8 mouse cellular contexts compared by ENCODE assay signal in genomic region chr9:98563137-98564126, GRCm38 (mm10). TPM values are rescaled to one million over a fixed set of nuclear protein-coding genes. Genes with fewer than 3 reads are reported as not detected.
DNase-seq lines count a peak whose midpoint lies in the region; ATAC-seq and TF ChIP-seq lines count a peak whose summit lies in the region.

Copb2 (plus strand) TSS chr9:98563721.

- intact Hi-C loops in heart, postnatal 25 days (cut with DNase I), result loop anchor here (2.0 kb wide), 1 partner anchor 35 kb away; no protein-coding TSS in a partner anchor

- peak within 1 kb of the TSS; percentile 90 for H3K4me3 ChIP-seq in forebrain, embryonic 15.5 days
- H3K4me3 ChIP-seq in lung, adult 2 months (replicated peaks; ENCODE audit: extremely low read depth, low read depth, low read length), result peak within 1 kb of the TSS; percentile 88

- under 1% methylated on average over 76 of the region's 76 CpGs for WGBS in forebrain, embryonic 15.5 days
- under 1% methylated on average over 76 of the region's 76 CpGs for WGBS in lung, adult 2 months

- no peaks in the 10 kb centered on the region for H3K27me3 ChIP-seq in forebrain, embryonic 15.5 days

- peaks cover 30% of the 10 kb centered on the region for H3K4me1 ChIP-seq in forebrain, embryonic 15.5 days
- H3K4me1 ChIP-seq in lung, adult 2 months (ENCODE audit: control insufficient read depth, insufficient read depth, low read length), result peaks cover 5% of the 10 kb centered on the region

- peak; percentile 100 for ATAC-seq in forebrain, embryonic 15.5 days (replicated peaks)
- ATAC-seq in neutrophil, adult 5-6 weeks (ENCODE audit: extremely low read depth, insufficient number of reproducible peaks, low FRiP score, poor library complexity, severe bottlenecking), result peak; percentile 98

- TF ChIP-seq POLR2A in lung, adult 2 months (IDR thresholded peaks at IDR 0.05; ENCODE audit: borderline replicate concordance, extremely low read depth, low read depth, low read length), result peak; percentile 88; the same call in 1 of the 2 replicates

- peak; percentile 97 for DNase-seq in ES-CJ7 (ENCODE audit: low read depth, low spot score)
- peak; percentile 99 for DNase-seq in cerebellum, adult 11 months
- DNase-seq in heart, postnatal 25 days (ENCODE audit: low spot score), result peak; percentile 96
- peak; percentile 97 to 99 for DNase-seq in layer of hippocampus, adult 18-20 months (ENCODE audit: low spot score in 2 of 2)
- peak; percentile 99 for DNase-seq in lung, adult 2 months
- peak; percentile 95 for DNase-seq in thymus, adult 18-20 months

- H3K9me3 ChIP-seq in forebrain, embryonic 15.5 days, result no peaks in the 10 kb centered on the region

- no peak for TF ChIP-seq CTCF in lung, adult 2 months (IDR thresholded peaks at IDR 0.05; ENCODE audit: insufficient read depth, low read length)

- H3K27ac ChIP-seq in forebrain, embryonic 15.5 days (replicated peaks), result peak within 1 kb of the TSS; percentile 90

- H3K9ac ChIP-seq in forebrain, embryonic 15.5 days (replicated peaks), result peak within 1 kb of the TSS; percentile 83

- peak within 1 kb of the TSS; percentile 92 for H3K4me2 ChIP-seq in forebrain, embryonic 15.5 days (replicated peaks)

- peaks cover 6% of the 10 kb centered on the region; the same call in 1 of the 2 replicates for H3K36me3 ChIP-seq in forebrain, embryonic 15.5 days

RNA-seq across cellular contexts. Expression of gene Copb2, which starts in this region (rescaled TPM):
- polyA plus RNA-seq in forebrain, embryonic 15.5 days (2015; fragmentation: Nextera tagmentation; extraction: Ambion mirVana), result 128 and 133 TPM in 2 replicates
- total RNA-seq in heart, postnatal 25 days (2021), result 100 to 1,000 TPM in 1 of 2 experiments, 10 to 100 TPM in 1; 95.3 to 100 TPM
- total RNA-seq in layer of hippocampus, adult 18-20 months (2021), result 10 to 100 TPM; 88.7 to 91.7 TPM
- 23.8 and 38.2 TPM in 2 replicates for polyA plus RNA-seq in lung, adult 2 months (2012; rRNA removed)
- 110 and 125 TPM in 2 replicates for total RNA-seq in neutrophil, adult 5-6 weeks (2017)

Comparison
In these comparisons a context has a peak if more than half of its experiments do, and no peak if none do; other contexts are left out.
1. Peak in every context shown above with its lines: DNase-seq, ATAC-seq, H3K4me3 ChIP-seq and H3K27ac ChIP-seq.